Mouse (Mus musculus): Measurements from ENCODE around the gene Ppp1r14c. TPM values are rescaled to one million over a fixed set of nuclear protein-coding genes. Genes with fewer than 3 reads are reported as not detected.

Gene Ppp1r14c
- total and polyA plus RNA-seq, 3 experiments, result 0.16 TPM; not detected in 2

DNA sequence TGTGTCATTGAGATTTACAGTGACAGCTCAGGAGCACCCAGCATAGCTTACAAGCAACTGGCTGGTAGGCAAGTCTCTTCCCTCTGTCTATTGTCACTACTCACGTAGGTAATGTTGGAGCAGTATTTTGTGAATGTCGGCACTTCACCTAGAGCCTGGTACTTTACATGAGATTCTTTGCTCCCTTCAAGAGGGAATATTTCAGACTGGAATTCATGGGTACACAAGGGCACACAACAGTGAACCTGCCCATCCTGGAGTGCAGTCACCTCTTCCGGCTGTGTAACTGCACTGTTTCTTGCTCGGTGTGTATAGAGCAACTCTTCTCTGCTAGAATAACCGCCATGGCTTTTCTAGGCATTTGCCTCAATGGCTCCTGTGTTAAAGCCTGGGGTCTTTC, 82.8 kb downstream of the Ppp1r14c start:
- Histone ChIP-seq H3K9me3 (replicated peaks) (0 out of 2 replicates have a peak, but pooled peaks cover 3% of the 10 kb centered on the region), H3K36me3 (replicated peaks) (no peaks in the 10 kb centered on the region), H3K27me3 (ENCODE audit: insufficient read depth, low read length) (no peaks in the 10 kb centered on the region), H3K4me3 (ENCODE audit: low read depth, low read length) (no peak overlapping the region), H3K4me1 (ENCODE audit: insufficient read depth, low read depth, low read length) (no peaks in the 10 kb centered on the region)
- TF ChIP-seq CTCF (IDR thresholded peaks at IDR 0.05; ENCODE audit: low read depth, low read length), result no peak
- no peak for TF ChIP-seq TAL1 (conservative IDR thresholded peaks at IDR 0.05; ENCODE audit: low read depth, low read length)
- no peak for TF ChIP-seq GATA2 (IDR thresholded peaks at IDR 0.05; ENCODE audit: borderline replicate concordance, low read depth, low read length)
- no peak for DNase-seq (ENCODE audit: low spot score)
- ATAC-seq (ENCODE audit: extremely low read depth, insufficient number of reproducible peaks, low FRiP score, poor library complexity, severe bottlenecking), result no peak

DNA sequence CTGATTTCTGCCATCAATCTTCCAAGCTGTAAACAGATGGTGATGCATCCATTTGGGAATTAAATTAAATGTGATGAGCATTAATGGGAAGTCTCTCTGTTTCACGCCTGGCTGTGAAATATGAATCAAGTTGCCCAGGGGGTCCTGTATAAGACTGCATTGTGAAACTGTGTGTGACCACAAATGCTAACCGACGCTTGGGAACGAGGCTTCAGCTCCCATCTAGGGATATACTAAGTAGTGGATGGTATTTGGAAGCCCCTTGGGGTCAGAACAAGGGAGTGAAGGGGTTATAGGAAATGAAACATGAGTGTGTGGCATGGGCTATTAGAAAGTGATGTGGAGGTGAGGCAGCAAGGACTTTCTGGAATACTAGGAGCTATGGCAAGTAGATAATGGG, 86.1 kb downstream of the Ppp1r14c start:
- no peaks in the 10 kb centered on the region for H3K4me1 ChIP-seq (ENCODE audit: insufficient read depth, low read depth, low read length)
- 0 out of 2 replicates have a peak, but pooled peaks cover 3% of the 10 kb centered on the region for H3K9me3 ChIP-seq (replicated peaks)
- H3K27me3 ChIP-seq (ENCODE audit: insufficient read depth, low read length), result no peaks in the 10 kb centered on the region
- H3K4me3 ChIP-seq (ENCODE audit: low read depth, low read length), result no peak overlapping the region
- H3K36me3 ChIP-seq (replicated peaks), result no peaks in the 10 kb centered on the region
- ATAC-seq (ENCODE audit: extremely low read depth, insufficient number of reproducible peaks, low FRiP score, poor library complexity, severe bottlenecking) (no peak), DNase-seq (ENCODE audit: low spot score) (no peak)
- TF ChIP-seq CTCF (IDR thresholded peaks at IDR 0.05; ENCODE audit: low read depth, low read length) (no peak), TAL1 (conservative IDR thresholded peaks at IDR 0.05; ENCODE audit: low read depth, low read length) (no peak), GATA1 (IDR thresholded peaks at IDR 0.05; ENCODE audit: borderline replicate concordance, low read length) (no peak), GATA2 (IDR thresholded peaks at IDR 0.05; ENCODE audit: borderline replicate concordance, low read depth, low read length) (no peak), POLR2AphosphoS5 (IDR thresholded peaks at IDR 0.05; ENCODE audit: insufficient replicate concordance, low read depth, low read length) (no peak)

DNA sequence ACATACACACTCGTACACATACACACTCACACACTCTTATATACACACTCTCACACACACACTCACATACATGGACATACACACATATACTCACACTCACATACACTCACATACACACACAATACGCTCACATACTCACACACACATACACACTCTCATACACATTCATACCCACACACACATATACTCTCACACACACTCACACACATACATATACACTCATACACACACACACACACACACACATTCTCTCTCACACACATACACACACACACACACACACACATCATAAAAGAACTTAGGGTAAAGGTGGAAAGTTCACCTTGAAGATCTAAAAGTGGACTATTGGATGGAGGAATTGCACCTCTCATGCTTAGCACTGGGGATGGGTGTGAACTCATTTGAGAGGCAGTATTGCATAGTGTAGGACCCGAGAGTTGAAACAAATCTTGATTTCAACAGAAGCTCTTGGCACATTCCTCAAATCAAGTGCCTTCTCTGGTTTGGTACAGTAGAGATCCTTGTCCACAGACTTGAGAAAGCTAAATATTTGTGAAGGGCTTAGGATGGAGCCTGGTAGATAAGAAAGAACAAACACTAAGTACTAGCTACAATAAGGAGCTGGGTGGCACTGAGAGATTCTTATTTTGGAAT, 87.1 kb downstream of the Ppp1r14c start:
- no peak overlapping the region for H3K4me3 ChIP-seq (ENCODE audit: low read depth, low read length)
- no peaks in the 10 kb centered on the region for H3K27me3 ChIP-seq (ENCODE audit: insufficient read depth, low read length)
- DNase-seq (ENCODE audit: low spot score), result no peak
- ATAC-seq (ENCODE audit: extremely low read depth, insufficient number of reproducible peaks, low FRiP score, poor library complexity, severe bottlenecking), result no peak
- no peaks in the 10 kb centered on the region for H3K9me3 ChIP-seq (replicated peaks)
- no peaks in the 10 kb centered on the region for H3K36me3 ChIP-seq (replicated peaks)
- no peaks in the 10 kb centered on the region for H3K4me1 ChIP-seq (ENCODE audit: insufficient read depth, low read depth, low read length)
- no peak for TF ChIP-seq POLR2AphosphoS5 (IDR thresholded peaks at IDR 0.05; ENCODE audit: insufficient replicate concordance, low read depth, low read length)
- no peak for TF ChIP-seq CTCF (IDR thresholded peaks at IDR 0.05; ENCODE audit: low read depth, low read length)
- TF ChIP-seq TAL1 (conservative IDR thresholded peaks at IDR 0.05; ENCODE audit: low read depth, low read length), result no peak
- no peak for TF ChIP-seq GATA1 (IDR thresholded peaks at IDR 0.05; ENCODE audit: borderline replicate concordance, low read length)

DNA sequence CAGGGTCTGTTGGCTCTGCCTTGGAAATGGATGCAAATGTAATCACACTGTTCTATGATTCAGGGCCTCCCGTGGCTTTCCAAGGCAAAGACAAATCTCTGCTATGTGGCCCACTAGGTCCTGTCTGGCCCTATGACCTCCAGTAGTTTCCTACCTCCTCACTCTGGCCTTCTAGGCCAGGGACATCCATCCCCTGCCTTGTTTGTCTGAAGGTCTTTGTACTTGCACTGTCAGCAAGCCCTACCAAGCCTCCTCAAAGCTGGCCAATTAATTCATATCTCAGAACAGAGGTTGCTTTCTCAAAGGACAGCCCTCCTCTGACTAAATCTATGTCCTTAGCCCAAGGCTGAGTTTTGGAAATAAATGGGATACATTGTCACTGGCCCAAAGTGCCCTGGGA, 92.8 kb downstream of the Ppp1r14c start:
- no peak overlapping the region for H3K4me3 ChIP-seq (ENCODE audit: low read depth, low read length)
- no peaks in the 10 kb centered on the region for H3K9me3 ChIP-seq (replicated peaks)
- no peak for TF ChIP-seq GATA1 (IDR thresholded peaks at IDR 0.05; ENCODE audit: borderline replicate concordance, low read length)
- no peak for TF ChIP-seq POLR2AphosphoS5 (IDR thresholded peaks at IDR 0.05; ENCODE audit: insufficient replicate concordance, low read depth, low read length)
- no peak for TF ChIP-seq GATA2 (IDR thresholded peaks at IDR 0.05; ENCODE audit: borderline replicate concordance, low read depth, low read length)
- no peak for TF ChIP-seq TAL1 (conservative IDR thresholded peaks at IDR 0.05; ENCODE audit: low read depth, low read length)
- no peak for TF ChIP-seq CTCF (IDR thresholded peaks at IDR 0.05; ENCODE audit: low read depth, low read length)
- no peaks in the 10 kb centered on the region for H3K4me1 ChIP-seq (ENCODE audit: insufficient read depth, low read depth, low read length)
- ATAC-seq (ENCODE audit: extremely low read depth, insufficient number of reproducible peaks, low FRiP score, poor library complexity, severe bottlenecking) (no peak), DNase-seq (ENCODE audit: low spot score) (no peak)
- no peaks in the 10 kb centered on the region for H3K27me3 ChIP-seq (ENCODE audit: insufficient read depth, low read length)
- H3K36me3 ChIP-seq (replicated peaks), result no peaks in the 10 kb centered on the region

DNA sequence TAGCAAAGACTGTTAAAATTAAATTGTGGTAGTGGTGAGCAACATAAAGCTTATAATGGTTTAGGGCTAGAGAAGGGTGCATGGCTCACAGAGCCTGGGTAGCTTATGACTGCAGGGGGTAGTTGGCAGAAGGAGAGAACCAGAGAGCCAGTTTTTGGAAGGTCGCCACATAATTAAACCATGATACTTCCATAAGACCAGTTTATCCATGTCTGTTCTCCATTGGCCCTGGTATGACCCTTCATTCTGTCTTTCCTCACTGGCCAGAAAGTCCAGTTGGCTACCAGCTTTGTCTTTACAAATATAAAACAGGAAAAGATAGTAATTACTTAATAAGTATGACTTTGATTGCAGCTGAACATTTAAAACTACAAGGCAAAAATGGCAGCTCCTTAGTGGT, 95.0 kb downstream of the Ppp1r14c start:
- no peak for TF ChIP-seq TAL1 (conservative IDR thresholded peaks at IDR 0.05; ENCODE audit: low read depth, low read length)
- TF ChIP-seq GATA1 (IDR thresholded peaks at IDR 0.05; ENCODE audit: borderline replicate concordance, low read length), result no peak
- TF ChIP-seq GATA2 (IDR thresholded peaks at IDR 0.05; ENCODE audit: borderline replicate concordance, low read depth, low read length), result no peak
- no peak for TF ChIP-seq CTCF (IDR thresholded peaks at IDR 0.05; ENCODE audit: low read depth, low read length)
- TF ChIP-seq POLR2AphosphoS5 (IDR thresholded peaks at IDR 0.05; ENCODE audit: insufficient replicate concordance, low read depth, low read length), result no peak
- no peak for DNase-seq (ENCODE audit: low spot score)
- no peak for ATAC-seq (ENCODE audit: extremely low read depth, insufficient number of reproducible peaks, low FRiP score, poor library complexity, severe bottlenecking)

DNA sequence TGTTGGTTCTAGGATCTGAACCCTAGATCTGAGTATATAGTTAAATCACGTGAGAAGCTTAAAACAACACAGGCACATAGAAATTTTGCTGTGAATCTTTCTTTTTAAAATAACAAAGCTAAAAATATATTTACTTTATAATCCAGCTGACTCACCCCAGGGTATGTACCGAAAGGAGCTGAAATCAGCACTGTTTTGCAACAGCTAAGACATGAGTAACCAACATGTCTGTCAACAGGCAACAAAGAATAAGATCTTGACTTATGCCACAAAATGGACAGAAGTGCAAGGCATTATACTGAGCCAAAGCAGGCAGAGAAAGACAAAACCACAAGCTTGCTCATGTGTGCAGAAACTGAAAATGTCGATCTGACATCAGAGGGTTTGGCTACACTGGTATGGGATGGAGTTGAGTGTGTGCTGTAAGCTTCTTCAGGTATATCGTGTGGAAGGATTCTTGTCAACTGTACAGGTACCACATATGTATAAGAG, 100.3 kb downstream of the Ppp1r14c start:
- Histone ChIP-seq H3K4me1 (ENCODE audit: insufficient read depth, low read depth, low read length) (no peaks in the 10 kb centered on the region), H3K36me3 (replicated peaks) (no peaks in the 10 kb centered on the region), H3K9me3 (replicated peaks) (no peaks in the 10 kb centered on the region), H3K27me3 (ENCODE audit: insufficient read depth, low read length) (no peaks in the 10 kb centered on the region), H3K4me3 (ENCODE audit: low read depth, low read length) (no peak overlapping the region)
- no peak for ATAC-seq (ENCODE audit: extremely low read depth, insufficient number of reproducible peaks, low FRiP score, poor library complexity, severe bottlenecking)
- no peak for TF ChIP-seq GATA1 (IDR thresholded peaks at IDR 0.05; ENCODE audit: borderline replicate concordance, low read length)
- TF ChIP-seq GATA2 (IDR thresholded peaks at IDR 0.05; ENCODE audit: borderline replicate concordance, low read depth, low read length), result no peak
- no peak for TF ChIP-seq TAL1 (conservative IDR thresholded peaks at IDR 0.05; ENCODE audit: low read depth, low read length)
- no peak for DNase-seq (ENCODE audit: low spot score)

More for the DNA sequence above, 95.0 kb downstream of the Ppp1r14c start:
- H3K27me3 ChIP-seq (ENCODE audit: insufficient read depth, low read length), result no peaks in the 10 kb centered on the region
- H3K4me3 ChIP-seq (ENCODE audit: low read depth, low read length), result no peak overlapping the region
- H3K9me3 ChIP-seq (replicated peaks), result no peaks in the 10 kb centered on the region
- H3K4me1 ChIP-seq (ENCODE audit: insufficient read depth, low read depth, low read length), result no peaks in the 10 kb centered on the region
- no peaks in the 10 kb centered on the region for H3K36me3 ChIP-seq (replicated peaks)
